8 mouse cellular contexts compared by ENCODE assay signal in the genomic region with DNA sequence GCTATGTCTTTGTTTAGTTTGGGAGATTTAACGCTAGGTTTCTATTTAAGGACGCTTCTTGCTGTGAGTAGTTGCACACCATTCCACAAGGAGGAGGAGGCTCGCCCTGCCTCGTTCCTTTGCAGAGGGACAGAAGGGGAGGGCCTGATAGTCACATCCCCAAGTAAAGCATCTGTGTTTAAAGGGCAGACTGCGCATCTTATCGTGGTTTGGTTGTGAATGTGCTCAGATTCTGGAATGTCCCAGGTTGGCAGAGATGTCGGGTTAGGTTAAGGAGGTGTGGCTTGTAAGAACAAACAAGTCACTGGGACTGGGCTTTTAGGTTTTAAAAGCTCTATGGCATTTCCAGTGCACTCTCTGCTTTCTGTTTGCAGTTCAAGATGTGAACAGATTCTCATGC.
DNase-seq lines count a peak whose midpoint lies in the region; ATAC-seq and TF ChIP-seq lines count a peak whose summit lies in the region.

No protein-coding gene starts in this region.

- TF ChIP-seq CTCF in layer of hippocampus, adult 2 months (conservative IDR thresholded peaks at IDR 0.05) = no peak; the same call in 1 of the 2 replicates

- H3K27me3 ChIP-seq in neural tube, embryonic 13.5 days = no peaks in the 10 kb centered on the region
- no peaks in the 10 kb centered on the region for H3K27me3 ChIP-seq in limb, embryonic 12.5 days

- WGBS in neural tube, embryonic 13.5 days = 17% methylated on average over 7 of the region's 7 CpGs
- WGBS in limb, embryonic 12.5 days = 33% methylated on average over 7 of the region's 7 CpGs

- no peak for DNase-seq in neural tube, embryonic 10.5 days (ENCODE audit: extremely low spot score, low spot score)
- peak; percentile 18 to 33 for DNase-seq in cerebellum, postnatal 25 days
- DNase-seq in yolk sac, embryonic 10.5 days (ENCODE audit: low spot score) = peak; percentile 2
- no peak for DNase-seq in layer of hippocampus, adult 2 months (ENCODE audit: low spot score in 2 of 2)
- DNase-seq in spleen, postnatal 10 days (ENCODE audit: low spot score in 2 of 2) = no peak
- no peak for DNase-seq in right cerebral cortex, postnatal 4 days

- H3K9me3 ChIP-seq in neural tube, embryonic 13.5 days = no peaks in the 10 kb centered on the region
- H3K9me3 ChIP-seq in limb, embryonic 12.5 days = no peaks in the 10 kb centered on the region

- H3K9ac ChIP-seq in neural tube, embryonic 13.5 days = no peak overlapping the region
- no peak overlapping the region for H3K9ac ChIP-seq in limb, embryonic 12.5 days (replicated peaks)

- no peaks in the 10 kb centered on the region for H3K36me3 ChIP-seq in neural tube, embryonic 13.5 days
- H3K36me3 ChIP-seq in limb, embryonic 12.5 days = no peaks in the 10 kb centered on the region

- H3K27ac ChIP-seq in neural tube, embryonic 13.5 days (replicated peaks) = 0 out of 2 replicates have a peak overlapping the region, but pooled peaks have one; percentile 33
- H3K27ac ChIP-seq in limb, embryonic 12.5 days = no peak overlapping the region
- no peak overlapping the region for H3K27ac ChIP-seq in layer of hippocampus, adult 2 months

- peak overlapping the region; percentile 25; the same call in 1 of the 2 replicates for H3K4me2 ChIP-seq in neural tube, embryonic 13.5 days
- H3K4me2 ChIP-seq in limb, embryonic 12.5 days = peak overlapping the region; percentile 31; the same call in 1 of the 2 replicates

- H3K4me1 ChIP-seq in neural tube, embryonic 13.5 days (replicated peaks) = peaks cover 13% of the 10 kb centered on the region
- H3K4me1 ChIP-seq in limb, embryonic 12.5 days (replicated peaks) = peaks cover 10% of the 10 kb centered on the region; the same call in 1 of the 2 replicates

- no peak for ATAC-seq in neural tube, embryonic 13.5 days (ENCODE audit: low read depth)
- no peak for ATAC-seq in limb, embryonic 12.5 days (ENCODE audit: insufficient number of reproducible peaks, insufficient read depth, low FRiP score, low TSS enrichment, low read depth)

- H3K4me3 ChIP-seq in neural tube, embryonic 13.5 days = no peak overlapping the region
- H3K4me3 ChIP-seq in limb, embryonic 12.5 days (replicated peaks) = no peak overlapping the region
- no peak overlapping the region for H3K4me3 ChIP-seq in layer of hippocampus, adult 2 months

Comparison
In these comparisons a context has a peak if more than half of its experiments do, and no peak if none do; other contexts are left out.
1. DNase-seq: peak in cerebellum, postnatal 25 days (2 of 2) and yolk sac, embryonic 10.5 days (single experiment); none in neural tube, embryonic 10.5 days (single experiment), layer of hippocampus, adult 2 months (0 of 2), spleen, postnatal 10 days (0 of 2) and right cerebral cortex, postnatal 4 days (single experiment).